Mouse (Mus musculus) frontal cortex, adult (tissue): ENCODE measurements around the gene Gja4.

Source experiments
- ATAC-seq: cut with Nextera tagmentation; 2 replicates; pipeline ENCODE4 v1.9.2; 2017; ENCODE audit warnings: mild to moderate bottlenecking, moderate library complexity, mixed read lengths; ENCODE audit not compliant: low TSS enrichment

Gene Gja4

GRCm38 (mm10) chr4:127324296-127324695 lies 10.5 kb upstream of the Gja4 start:
- ATAC-seq, result no peak

GRCm38 (mm10) chr4:127323651-127324050 lies 9.8 kb upstream of the Gja4 start:
- no peak for ATAC-seq

GRCm38 (mm10) chr4:127319613-127320012 lies 5.8 kb upstream of the Gja4 start:
- peak; percentile 80 for ATAC-seq

GRCm38 (mm10) chr4:127317143-127317542 lies 3.3 kb upstream of the Gja4 start:
- no peak for ATAC-seq

GRCm38 (mm10) chr4:127315753-127316152 lies 1.9 kb upstream of the Gja4 start:
- ATAC-seq, result no peak

GRCm38 (mm10) chr4:127314585-127314984 lies 746 bp upstream of the Gja4 start:
- ATAC-seq, result peak; percentile 47; the same call in 1 of the 2 replicates

- no peak for ATAC-seq
These were observed 1.5 kb downstream of the Gja4 start for GRCm38 (mm10) chr4:127312349-127312748.

- ATAC-seq, result no peak
These were observed 2.3 kb downstream of the Gja4 start for GRCm38 (mm10) chr4:127311561-127311960.

- ATAC-seq, result no peak
These were observed 6.9 kb downstream of the Gja4 start for GRCm38 (mm10) chr4:127306915-127307314.

GRCm38 (mm10) chr4:127303796-127304195 lies 10.0 kb downstream of the Gja4 start:
- no peak for ATAC-seq

- ATAC-seq, result no peak
These were observed 13.3 kb downstream of the Gja4 start for GRCm38 (mm10) chr4:127300503-127300902.

- no peak for ATAC-seq
These were observed 21.2 kb downstream of the Gja4 start for GRCm38 (mm10) chr4:127292631-127293030.

- ATAC-seq, result no peak
These were observed 24.7 kb downstream of the Gja4 start for GRCm38 (mm10) chr4:127289039-127289548.

- ATAC-seq, result no peak
These were observed 26.9 kb downstream of the Gja4 start for GRCm38 (mm10) chr4:127286907-127287306.

- ATAC-seq, result no peak
These were observed 34.6 kb downstream of the Gja4 start for GRCm38 (mm10) chr4:127279241-127279640.

GRCm38 (mm10) chr4:127278451-127279001 lies 35.3 kb downstream of the Gja4 start:
- ATAC-seq, result no peak

- ATAC-seq, result no peak
These were observed 49.7 kb downstream of the Gja4 start for GRCm38 (mm10) chr4:127264183-127264554.

GRCm38 (mm10) chr4:127263438-127264182 lies 50.2 kb downstream of the Gja4 start:
- ATAC-seq, result no peak

- ATAC-seq, result no peak
These were observed 52.2 kb downstream of the Gja4 start for GRCm38 (mm10) chr4:127261601-127262000.
